Mouse (Mus musculus): ENCODE data around the gene Trim12a.
"Not testable (repeated sequence)": the region's sequence is repeated elsewhere in the genome, so short reads cannot be mapped to it uniquely, and the experiment has no call there.

The Trim12a gene

GRCm38 (mm10) chr7:104315369-104316080 is at the start of gene Trim12a:
Gene Trim12a (minus strand): TSS chr7:104315466.
- not testable (repeated sequence) for DNase-seq (ENCODE audit: low read depth, low spot score)

GRCm38 (mm10) chr7:104353600-104353967 is 38.3 kb upstream of the Trim12a start:
- no peak for DNase-seq (ENCODE audit: low read depth, low spot score)

GRCm38 (mm10) chr7:104352717-104353599 is 37.7 kb upstream of the Trim12a start, which contains the start of gene Trim12c:
Gene Trim12c (minus strand): TSS chr7:104353362.
- no peak for DNase-seq (ENCODE audit: low read depth, low spot score)

- not testable (repeated sequence) for DNase-seq (ENCODE audit: low read depth, low spot score)
Measured at GRCm38 (mm10) chr7:104348043-104348442, 32.8 kb upstream of the Trim12a start.

DNA sequence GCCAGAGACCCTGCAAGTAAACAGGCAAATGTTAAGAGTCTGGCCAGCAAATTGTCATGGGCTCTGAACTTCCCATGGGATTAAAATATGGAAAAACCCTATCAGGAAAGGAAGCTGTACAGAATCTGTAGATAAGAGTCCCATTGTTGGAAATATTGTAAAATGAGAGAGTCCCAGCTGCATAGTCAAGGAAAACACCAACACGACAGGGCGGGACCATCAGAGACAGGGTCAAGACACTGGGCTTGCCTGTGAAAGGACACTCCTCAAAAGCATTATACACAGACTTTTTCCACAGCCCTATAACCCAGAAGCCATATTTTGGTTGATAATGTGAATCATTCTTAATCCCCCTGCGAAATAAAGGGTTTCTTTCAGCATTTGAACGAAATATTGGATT is 25.5 kb upstream of the Trim12a start:
- not testable (repeated sequence) for DNase-seq (ENCODE audit: low read depth, low spot score)

DNA sequence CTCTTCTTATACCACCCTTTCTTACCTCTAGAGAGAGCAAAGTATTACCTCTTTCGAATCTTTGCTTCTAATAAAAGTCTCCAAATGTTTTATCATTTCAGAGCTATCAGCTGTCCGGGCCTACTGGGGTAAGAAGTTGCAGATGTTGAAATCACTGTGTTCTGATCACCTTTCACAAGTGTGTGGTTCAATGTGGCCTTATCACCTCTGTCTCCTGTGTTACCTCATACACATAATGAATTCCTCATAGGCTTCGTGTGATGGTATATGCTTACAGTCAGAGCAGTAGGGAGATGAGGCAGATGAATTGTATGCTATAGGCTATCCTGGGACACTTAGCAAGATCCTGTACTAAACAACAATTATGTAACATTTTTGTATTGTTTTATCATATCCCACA is 20.3 kb upstream of the Trim12a start:
- DNase-seq (ENCODE audit: low read depth, low spot score): not testable (repeated sequence)

GRCm38 (mm10) chr7:104329171-104329570 is 13.9 kb upstream of the Trim12a start, which contains the start of gene Trim34b:
Gene Trim34b (plus strand): TSS chr7:104329471.
- not testable (repeated sequence) for DNase-seq (ENCODE audit: low read depth, low spot score)

- DNase-seq (ENCODE audit: low read depth, low spot score): no peak
Measured at GRCm38 (mm10) chr7:104322028-104322427, 6.8 kb upstream of the Trim12a start.

GRCm38 (mm10) chr7:104314796-104315353 is 391 bp downstream of the Trim12a start:
- no peak for DNase-seq (ENCODE audit: low read depth, low spot score)

DNA sequence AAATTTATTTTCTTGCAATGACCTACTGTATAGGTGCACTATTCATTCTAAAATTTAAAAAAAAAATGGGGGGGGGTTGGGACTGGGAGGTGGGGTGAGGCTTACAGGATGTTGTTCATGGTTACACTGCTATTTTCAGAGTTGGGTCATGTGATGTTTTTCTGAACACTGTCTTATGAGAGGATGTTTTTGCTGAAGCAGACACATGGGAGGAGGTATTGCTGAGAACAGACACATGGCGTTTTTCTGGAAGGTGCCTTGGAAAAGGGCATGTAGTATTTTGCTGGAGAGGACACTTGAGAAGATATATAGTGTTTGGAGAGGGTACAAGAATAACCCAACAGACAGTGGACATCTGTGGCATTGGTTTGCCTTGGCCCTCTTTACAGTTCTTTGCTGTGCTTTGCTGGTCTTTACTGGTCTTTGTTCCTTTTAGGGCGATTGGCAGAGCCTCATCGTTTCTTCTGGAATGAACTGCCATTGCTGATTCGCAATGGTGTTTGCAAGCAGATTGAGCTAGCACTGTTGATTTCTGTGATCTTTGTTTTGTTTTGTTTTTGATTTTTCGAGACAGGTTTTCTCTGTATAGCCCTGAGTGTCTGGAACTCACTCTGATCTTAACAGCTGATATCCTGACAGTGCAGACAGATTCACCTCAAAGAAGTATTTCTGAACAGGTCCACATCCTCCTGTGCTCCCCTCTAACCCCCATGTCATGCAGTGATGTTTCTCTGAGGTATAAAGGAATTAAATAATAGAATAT is 23.4 kb downstream of the Trim12a start:
- DNase-seq (ENCODE audit: low read depth, low spot score): no peak

- DNase-seq (ENCODE audit: low read depth, low spot score): no peak
Measured at GRCm38 (mm10) chr7:104290641-104291040, 24.6 kb downstream of the Trim12a start.

GRCm38 (mm10) chr7:104287576-104288443 is 27.5 kb downstream of the Trim12a start, which contains the start of gene Trim5:
Gene Trim5 (minus strand): TSS chr7:104288094.
- not testable (repeated sequence) for DNase-seq (ENCODE audit: low read depth, low spot score)

DNA sequence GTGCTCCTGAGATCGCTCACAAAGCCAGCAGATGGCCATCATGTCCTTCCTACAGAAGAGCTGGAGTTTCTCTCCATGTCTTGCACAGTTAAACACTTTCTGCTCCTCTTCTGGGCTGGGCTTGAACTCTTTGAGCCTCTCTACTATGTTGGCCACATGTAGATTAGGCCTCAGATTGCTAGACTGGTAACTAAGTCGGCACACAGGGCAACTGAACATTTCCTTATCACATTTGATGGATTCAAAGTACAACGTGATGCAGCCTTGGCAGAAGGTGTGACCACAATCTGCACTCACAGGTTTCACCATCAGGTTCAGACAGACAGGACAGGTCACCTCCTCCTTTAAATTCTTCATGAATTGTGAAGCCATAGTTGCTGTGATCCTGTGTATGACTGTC is 35.9 kb downstream of the Trim12a start:
- DNase-seq (ENCODE audit: low read depth, low spot score): not testable (repeated sequence)

GRCm38 (mm10) chr7:104265335-104265734 is 49.9 kb downstream of the Trim12a start:
- DNase-seq (ENCODE audit: low read depth, low spot score): not testable (repeated sequence)

DNA sequence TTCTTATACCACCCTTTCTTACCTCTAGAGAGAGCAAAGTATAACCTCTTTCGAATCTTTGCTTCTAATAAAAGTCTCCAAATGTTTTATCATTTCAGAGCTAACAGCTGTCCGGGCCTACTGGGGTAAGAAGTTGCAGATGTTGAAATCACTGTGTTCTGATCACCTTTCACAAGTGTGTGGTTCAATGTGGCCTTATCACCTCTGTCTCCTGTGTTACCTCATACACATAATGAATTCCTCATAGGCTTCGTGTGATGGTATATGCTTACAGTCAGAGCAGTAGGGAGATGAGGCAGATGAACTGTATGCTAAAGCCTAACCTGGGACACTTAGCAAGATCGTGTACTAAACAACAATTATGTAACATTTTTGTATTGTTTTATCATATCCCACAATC is 54.9 kb downstream of the Trim12a start:
- DNase-seq (ENCODE audit: low read depth, low spot score): not testable (repeated sequence)

Data from retina, adult 2 months (tissue).